Mouse (Mus musculus): Measurements from ENCODE around the gene Mfsd2b.

Gene Mfsd2b

GRCm38 (mm10) chr12:4872983-4873477 is 1.1 kb downstream of the Mfsd2b start:
- DNase-seq: no peak

GRCm38 (mm10) chr12:4872273-4872672 is 1.9 kb downstream of the Mfsd2b start:
- DNase-seq: no peak

GRCm38 (mm10) chr12:4871260-4871659 is 2.9 kb downstream of the Mfsd2b start:
- DNase-seq: no peak

GRCm38 (mm10) chr12:4868924-4869323 is 5.2 kb downstream of the Mfsd2b start:
- DNase-seq: no peak

- DNase-seq: no peak
These were observed 9.8 kb downstream of the Mfsd2b start for GRCm38 (mm10) chr12:4864338-4864690.

- DNase-seq: peak; percentile 87
These were observed 10.4 kb downstream of the Mfsd2b start for GRCm38 (mm10) chr12:4863654-4864337.

- DNase-seq: no peak
These were observed 11.5 kb downstream of the Mfsd2b start for GRCm38 (mm10) chr12:4862672-4863071.

GRCm38 (mm10) chr12:4859241-4859914 is 14.8 kb downstream of the Mfsd2b start:
- DNase-seq: no peak

- no peak for DNase-seq
These were observed 17.3 kb downstream of the Mfsd2b start for GRCm38 (mm10) chr12:4856834-4857233.

- no peak for DNase-seq
These were observed 18.0 kb downstream of the Mfsd2b start for GRCm38 (mm10) chr12:4856160-4856559.

GRCm38 (mm10) chr12:4843741-4844140 is 30.4 kb downstream of the Mfsd2b start:
- no peak for DNase-seq

- peak; percentile 92 for DNase-seq
These were observed 31.1 kb downstream of the Mfsd2b start, which contains the start of gene Wdcp for GRCm38 (mm10) chr12:4842890-4843597. Gene Wdcp (plus strand): TSS chr12:4843303.

- no peak for DNase-seq
These were observed 31.7 kb downstream of the Mfsd2b start for GRCm38 (mm10) chr12:4842456-4842855.

- DNase-seq: peak; percentile 29
These were observed 32.7 kb downstream of the Mfsd2b start, which contains the start of gene Fkbp1b for GRCm38 (mm10) chr12:4841392-4841887. Gene Fkbp1b (minus strand): TSS chr12:4841591.

GRCm38 (mm10) chr12:4840741-4841140 is 33.4 kb downstream of the Mfsd2b start:
- no peak for DNase-seq

GRCm38 (mm10) chr12:4840010-4840409 is 34.1 kb downstream of the Mfsd2b start:
- DNase-seq: no peak

GRCm38 (mm10) chr12:4836959-4837358 is 37.2 kb downstream of the Mfsd2b start:
- DNase-seq: no peak

- no peak for DNase-seq
These were observed 46.9 kb downstream of the Mfsd2b start for GRCm38 (mm10) chr12:4827256-4827655.

- peak; percentile 98 for DNase-seq
These were observed 56.6 kb downstream of the Mfsd2b start, which contains the start of gene Sf3b6 for GRCm38 (mm10) chr12:4817361-4818101. Gene Sf3b6 (plus strand): TSS chr12:4817544.

GRCm38 (mm10) chr12:4816680-4817360 is 57.3 kb downstream of the Mfsd2b start:
- DNase-seq: no peak

GRCm38 (mm10) chr12:4813636-4814035 is 60.5 kb downstream of the Mfsd2b start:
- DNase-seq: no peak

Data from kidney, adult 11 months (tissue).